Mouse (Mus musculus): ENCODE data around the gene Kcnq5.
"Not testable (repeated sequence)": the region's sequence is repeated elsewhere in the genome, so short reads cannot be mapped to it uniquely, and the experiment has no call there.

DNA sequence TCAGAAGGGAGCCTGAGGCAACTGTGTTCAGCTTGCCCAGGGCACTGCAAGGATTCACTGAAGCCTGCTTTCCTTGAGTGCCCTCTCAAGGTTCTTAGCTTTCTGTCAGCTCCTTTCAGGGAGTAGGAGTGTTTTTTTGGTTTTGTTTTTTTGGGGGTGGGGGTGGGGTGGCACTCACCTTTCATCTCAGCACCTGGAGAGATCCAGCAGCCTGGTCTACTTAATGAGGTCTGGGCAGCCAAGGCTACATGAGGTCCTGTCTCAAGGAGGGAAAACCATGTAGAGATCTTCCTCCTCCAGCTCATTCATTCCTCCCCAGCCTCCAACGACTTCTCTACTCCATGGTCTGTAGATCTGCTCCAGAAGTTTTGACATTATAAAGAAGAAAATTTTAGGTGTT lies 593.7 kb downstream of the Kcnq5 start, which contains the start of gene Khdc1c:
- TF ChIP-seq CTCF (IDR thresholded peaks at IDR 0.05; ENCODE audit: control insufficient read depth, insufficient read depth, insufficient replicate concordance, low read depth, low read length); POLR2A (IDR thresholded peaks at IDR 0.05; ENCODE audit: control insufficient read depth, low read depth, low read length): not testable (repeated sequence)
